Mouse (Mus musculus) left cerebral cortex, postnatal 14 days (tissue): ENCODE measurements around the gene Scgb2b17. TPM values are rescaled to one million over a fixed set of nuclear protein-coding genes. Genes with fewer than 3 reads are reported as not detected.
"Not testable (repeated sequence)": the region's sequence is repeated elsewhere in the genome, so short reads cannot be mapped to it uniquely, and the experiment has no call there.

ENCODE experiments used
- DNase-seq, 2 experiments: peaks; one replicate each; pipeline ENCODE4 v3.0.0; 2021 to 2022; ENCODE audit warnings: low spot score in 2 of 2, mixed read lengths in 1 of 2
- intact Hi-C: fragments of 180-260 bp; cut with DNase I; formaldehyde crosslinking; loops from one replicate; pipeline ENCODE4 v1.15.1; 2025
- long read RNA-seq, 2 experiments: library from polyadenylated mRNA; stranded (forward); transcript quantifications; one replicate each; pipeline ENCODE4 v2.0.0; 2021
- total RNA-seq, 2 experiments: library from RNA; stranded (reverse); gene quantifications; 2 replicates each; pipeline ENCODE4 v1.2.3; 2021

The Scgb2b17 gene
- total RNA-seq = not detected
- long read RNA-seq, experiment 1 = 0 reads
- long read RNA-seq, experiment 2 = 0 reads

GRCm38 (mm10) chr7:33056461-33056860, at the start of gene Scgb2b17:
Gene Scgb2b17, minus strand, starts transcription at chr7:33056561.
- intact Hi-C loops, DNase-seq: not testable (repeated sequence)

DNA sequence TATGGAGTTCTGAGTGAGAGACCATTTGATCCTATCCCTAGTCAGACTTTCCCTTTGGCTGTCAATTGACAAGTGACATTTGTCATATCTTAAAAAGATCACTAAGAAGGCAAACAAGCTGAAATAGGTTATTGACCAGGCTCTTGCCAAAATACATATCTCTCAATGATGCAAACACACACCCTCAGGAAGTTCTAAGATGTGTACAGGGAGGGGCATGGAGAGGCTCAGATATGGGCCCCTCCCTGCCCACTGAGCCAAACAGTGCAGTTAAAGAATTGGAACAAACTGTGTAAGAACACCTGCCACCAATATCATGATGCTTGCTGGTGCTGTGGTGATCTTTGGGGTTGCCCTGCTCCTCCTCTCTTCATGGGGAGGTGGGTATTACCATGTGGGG, 6.8 kb upstream of the Scgb2b17 start, which contains the start of gene Scgb1b17:
Scgb1b17 (plus strand) TSS at position 301 of the 400 bp plus-strand sequence.
- DNase-seq, intact Hi-C loops: not testable (repeated sequence)

Other genes starting within 250 kb of the Scgb2b17 start
- gene Scgb2b15, start 226.9 kb downstream of the Scgb2b17 start, total RNA-seq = not detected
- gene Scgb1b15, start 220.0 kb downstream of the Scgb2b17 start, total RNA-seq = not detected
- gene Scgb1b17, start 6.9 kb upstream of the Scgb2b17 start, total RNA-seq = not detected
- not detected for gene Scgb2b18, start 117.3 kb upstream of the Scgb2b17 start, total RNA-seq
- not detected for gene Scgb1b18, start 129.0 kb upstream of the Scgb2b17 start, total RNA-seq
- not detected for gene Scgb2b19, start 223.8 kb upstream of the Scgb2b17 start, total RNA-seq
- gene Scgb1b19, start 230.7 kb upstream of the Scgb2b17 start, total RNA-seq = not detected